Mouse (Mus musculus): ENCODE measurements around the gene Ttc30a2.

The Ttc30a2 gene

DNA sequence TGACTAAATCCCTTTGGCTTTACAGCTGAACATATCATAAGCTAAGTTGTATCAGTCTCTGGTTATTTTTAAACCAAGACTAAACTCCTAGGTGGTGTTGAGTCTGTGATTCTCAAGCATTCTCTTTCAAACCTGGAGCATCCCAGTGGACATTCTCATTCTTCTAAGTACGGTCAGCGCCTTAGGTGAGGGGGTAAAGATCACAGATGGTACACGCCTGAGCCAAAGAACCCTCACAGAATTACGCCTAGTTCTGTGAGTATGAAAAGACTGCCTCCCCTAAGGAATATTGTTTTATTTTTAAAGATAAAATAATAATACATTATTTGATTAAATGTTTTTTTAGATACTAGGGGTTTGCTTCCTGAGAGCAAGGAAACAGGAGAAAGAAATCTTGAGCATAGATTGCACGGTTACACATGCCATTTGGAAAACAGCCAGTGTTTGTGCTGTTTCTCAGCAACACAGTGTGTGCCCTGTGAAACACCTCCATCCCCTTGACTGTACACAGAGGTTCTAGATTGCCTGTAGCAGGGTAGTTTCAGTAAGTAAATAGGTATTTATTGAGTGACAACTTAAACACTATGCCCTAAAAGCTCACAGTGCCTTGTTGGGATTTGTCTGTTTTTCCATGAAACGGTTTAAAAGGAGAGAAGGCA lies 48.1 kb downstream of the Ttc30a2 start:
- DNase-seq (ENCODE audit: low spot score), result no peak

DNA sequence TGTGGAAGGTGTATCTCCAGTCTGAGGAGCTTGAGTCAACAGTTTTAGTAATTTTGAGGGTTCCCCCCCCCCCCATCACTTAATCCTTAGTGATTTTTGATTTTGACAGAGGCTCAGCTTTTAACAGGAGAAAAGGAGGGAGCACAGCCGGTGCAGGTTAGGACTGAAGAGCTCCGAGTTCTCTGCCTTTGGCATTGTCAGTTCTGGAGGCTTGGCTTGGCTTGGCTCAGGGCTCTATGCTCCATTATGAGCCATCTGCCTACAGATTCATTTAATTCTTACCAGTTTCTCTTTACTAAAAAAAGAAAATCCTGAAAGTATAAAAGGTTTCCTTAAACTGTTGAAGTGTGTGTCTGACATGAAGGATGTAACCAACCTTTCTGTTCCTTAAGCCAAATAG lies 48.8 kb downstream of the Ttc30a2 start:
- no peak for DNase-seq (ENCODE audit: low spot score)

DNA sequence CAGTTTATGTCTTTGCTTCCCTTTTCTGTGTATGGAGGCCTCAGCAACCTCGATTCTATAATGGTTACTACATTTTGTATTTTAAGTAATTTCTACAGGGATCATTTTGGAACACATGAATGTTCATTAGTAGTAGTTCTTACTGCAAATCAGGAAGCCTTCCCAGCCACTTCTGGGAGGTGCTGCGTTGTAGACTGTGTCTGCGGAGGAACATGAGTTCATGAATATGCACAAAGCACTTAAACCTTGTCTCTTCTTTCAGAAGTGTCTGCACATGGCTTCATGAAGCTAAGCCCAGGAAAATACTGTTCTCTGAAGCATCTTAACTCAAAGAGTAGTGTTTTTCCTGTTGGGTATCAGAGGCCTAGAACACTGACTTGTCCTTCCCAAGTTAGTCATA lies 50.0 kb downstream of the Ttc30a2 start:
- no peak for DNase-seq (ENCODE audit: low spot score)

DNA sequence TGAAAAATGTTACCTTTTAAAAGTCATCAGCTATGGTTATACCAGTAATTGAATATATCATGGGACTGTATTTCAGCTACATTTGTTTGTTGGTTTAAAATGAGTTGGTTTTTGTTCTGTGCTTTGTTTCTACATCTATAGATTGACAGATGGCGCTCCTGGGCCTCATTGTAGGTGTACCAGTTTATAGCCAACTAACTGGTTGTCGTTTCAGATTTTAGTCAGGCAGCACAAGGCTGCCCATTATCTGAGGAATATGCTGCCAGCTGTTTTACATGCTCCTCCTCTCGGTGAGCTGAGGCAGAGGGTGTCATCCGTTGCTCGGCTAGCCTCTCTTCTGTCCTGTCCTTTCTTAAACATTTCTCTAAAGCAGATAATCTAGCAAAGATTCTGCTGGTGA lies 51.9 kb downstream of the Ttc30a2 start:
- DNase-seq (ENCODE audit: low spot score), result no peak
